Mouse (Mus musculus): ENCODE results near the gene Mrps18c. TPM values are rescaled to one million over a fixed set of nuclear protein-coding genes. Genes with fewer than 3 reads are reported as not detected.
A peak's percentile ranks its signal among the peaks of the same experiment; 100 is the strongest.

The Mrps18c gene
- polyA plus RNA-seq, 1 experiment from 2014 or later = 204 TPM

GRCm38 (mm10) chr5:100779002-100779401, 19.4 kb upstream of the Mrps18c start:
- Histone ChIP-seq H3K36me3 (peaks cover 76% of the 10 kb centered on the region), H3K27ac (no peak overlapping the region), H3K4me2 (no peak overlapping the region), H3K9ac (replicated peaks) (no peak overlapping the region), H3K9me3 (no peaks in the 10 kb centered on the region), H3K27me3 (no peaks in the 10 kb centered on the region), H3K4me3 (replicated peaks) (no peak overlapping the region), H3K4me1 (replicated peaks) (no peaks in the 10 kb centered on the region)
- WGBS = 92% methylated on average over 13 of the region's 13 CpGs
- no peak for ATAC-seq (ENCODE audit: insufficient number of reproducible peaks, insufficient read depth, low FRiP score, low TSS enrichment, low read depth)

GRCm38 (mm10) chr5:100787527-100787926, 10.9 kb upstream of the Mrps18c start:
- WGBS = 86% methylated on average over 9 of the region's 9 CpGs
- peaks cover 80% of the 10 kb centered on the region for H3K36me3 ChIP-seq
- no peaks in the 10 kb centered on the region for H3K9me3 ChIP-seq
- H3K27ac ChIP-seq = no peak overlapping the region
- no peak for ATAC-seq (ENCODE audit: insufficient number of reproducible peaks, insufficient read depth, low FRiP score, low TSS enrichment, low read depth)
- no peaks in the 10 kb centered on the region for H3K27me3 ChIP-seq
- no peak overlapping the region for H3K4me2 ChIP-seq
- H3K9ac ChIP-seq (replicated peaks) = no peak overlapping the region
- no peaks in the 10 kb centered on the region for H3K4me1 ChIP-seq (replicated peaks)
- no peak overlapping the region for H3K4me3 ChIP-seq (replicated peaks)

GRCm38 (mm10) chr5:100792261-100792660, 6.2 kb upstream of the Mrps18c start:
- Histone ChIP-seq H3K27ac (no peak overlapping the region), H3K9ac (replicated peaks) (no peak overlapping the region), H3K4me2 (no peak overlapping the region), H3K9me3 (no peaks in the 10 kb centered on the region), H3K36me3 (peaks cover 82% of the 10 kb centered on the region), H3K4me1 (replicated peaks) (peaks cover 2% of the 10 kb centered on the region; the same call in 1 of the 2 replicates), H3K4me3 (replicated peaks) (no peak overlapping the region), H3K27me3 (no peaks in the 10 kb centered on the region)
- WGBS = 87% methylated on average over 7 of the region's 7 CpGs
- ATAC-seq (ENCODE audit: insufficient number of reproducible peaks, insufficient read depth, low FRiP score, low TSS enrichment, low read depth) = no peak

- Histone ChIP-seq H3K9ac (replicated peaks) (no peak overlapping the region), H3K4me1 (replicated peaks) (peaks cover 6% of the 10 kb centered on the region; the same call in 1 of the 2 replicates), H3K9me3 (no peaks in the 10 kb centered on the region), H3K4me2 (no peak overlapping the region), H3K4me3 (replicated peaks) (no peak overlapping the region), H3K36me3 (peaks cover 66% of the 10 kb centered on the region), H3K27me3 (no peaks in the 10 kb centered on the region), H3K27ac (no peak overlapping the region)
- WGBS = 82% methylated on average over 5 of the region's 5 CpGs
- no peak for ATAC-seq (ENCODE audit: insufficient number of reproducible peaks, insufficient read depth, low FRiP score, low TSS enrichment, low read depth)
Observed at GRCm38 (mm10) chr5:100794084-100794483, 4.3 kb upstream of the Mrps18c start.

- Histone ChIP-seq H3K9ac (replicated peaks) (no peak overlapping the region), H3K4me2 (no peak overlapping the region), H3K36me3 (peaks cover 23% of the 10 kb centered on the region), H3K27me3 (no peaks in the 10 kb centered on the region), H3K9me3 (no peaks in the 10 kb centered on the region), H3K4me3 (replicated peaks) (no peak overlapping the region), H3K27ac (no peak overlapping the region), H3K4me1 (replicated peaks) (peaks cover 5% of the 10 kb centered on the region)
- WGBS = 84% methylated on average over 4 of the region's 4 CpGs
- ATAC-seq (ENCODE audit: insufficient number of reproducible peaks, insufficient read depth, low FRiP score, low TSS enrichment, low read depth) = no peak
Observed at GRCm38 (mm10) chr5:100818341-100818740, 19.9 kb downstream of the Mrps18c start.

GRCm38 (mm10) chr5:100819568-100820480, 21.4 kb downstream of the Mrps18c start:
- peaks cover 11% of the 10 kb centered on the region; the same call in 1 of the 2 replicates for H3K36me3 ChIP-seq
- H3K9ac ChIP-seq (replicated peaks) = peak overlapping the region; percentile 98
- H3K27me3 ChIP-seq = no peaks in the 10 kb centered on the region
- H3K4me3 ChIP-seq (replicated peaks) = peak overlapping the region; percentile 71
- peak overlapping the region; percentile 67 for H3K4me2 ChIP-seq
- peak overlapping the region; percentile 93 for H3K27ac ChIP-seq
- ATAC-seq (ENCODE audit: insufficient number of reproducible peaks, insufficient read depth, low FRiP score, low TSS enrichment, low read depth) = no peak
- H3K9me3 ChIP-seq = no peaks in the 10 kb centered on the region
- WGBS = 32% methylated on average over 16 of the region's 16 CpGs
- H3K4me1 ChIP-seq (replicated peaks) = peaks cover 5% of the 10 kb centered on the region

GRCm38 (mm10) chr5:100820483-100821184, 22.2 kb downstream of the Mrps18c start, which contains the start of gene Abraxas1:
TSS of gene Abraxas1 (minus strand) at chr5:100820965.
- peak; percentile 86 for ATAC-seq (ENCODE audit: insufficient number of reproducible peaks, insufficient read depth, low FRiP score, low TSS enrichment, low read depth)
- H3K27ac ChIP-seq = peak within 1 kb of the TSS; percentile 93
- H3K4me1 ChIP-seq (replicated peaks) = peaks cover 5% of the 10 kb centered on the region
- H3K9ac ChIP-seq (replicated peaks) = peak within 1 kb of the TSS; percentile 98
- peaks cover 8% of the 10 kb centered on the region; the same call in 1 of the 2 replicates for H3K36me3 ChIP-seq
- peak within 1 kb of the TSS; percentile 67 for H3K4me2 ChIP-seq
- H3K9me3 ChIP-seq = no peaks in the 10 kb centered on the region
- H3K4me3 ChIP-seq (replicated peaks) = peak within 1 kb of the TSS; percentile 71
- H3K27me3 ChIP-seq = no peaks in the 10 kb centered on the region
- under 1% methylated on average over 63 of the region's 63 CpGs for WGBS

GRCm38 (mm10) chr5:100821375-100821774, 22.9 kb downstream of the Mrps18c start:
- no peak overlapping the region for H3K4me3 ChIP-seq (replicated peaks)
- ATAC-seq (ENCODE audit: insufficient number of reproducible peaks, insufficient read depth, low FRiP score, low TSS enrichment, low read depth) = no peak

GRCm38 (mm10) chr5:100822826-100823225, 24.4 kb downstream of the Mrps18c start:
- H3K9ac ChIP-seq (replicated peaks) = no peak overlapping the region
- no peak overlapping the region for H3K4me3 ChIP-seq (replicated peaks)
- ATAC-seq (ENCODE audit: insufficient number of reproducible peaks, insufficient read depth, low FRiP score, low TSS enrichment, low read depth) = no peak
- no peak overlapping the region for H3K27ac ChIP-seq
- no peaks in the 10 kb centered on the region for H3K36me3 ChIP-seq
- no peak overlapping the region for H3K4me2 ChIP-seq
- no peaks in the 10 kb centered on the region for H3K27me3 ChIP-seq
- H3K9me3 ChIP-seq = no peaks in the 10 kb centered on the region
- 64% methylated on average over 7 of the region's 7 CpGs for WGBS
- peaks cover 5% of the 10 kb centered on the region for H3K4me1 ChIP-seq (replicated peaks)

More at GRCm38 (mm10) chr5:100821375-100821774, 22.9 kb downstream of the Mrps18c start:
- H3K27me3 ChIP-seq = no peaks in the 10 kb centered on the region
- no peak overlapping the region for H3K9ac ChIP-seq (replicated peaks)
- peak overlapping the region; percentile 67 for H3K4me2 ChIP-seq
- peaks cover 5% of the 10 kb centered on the region for H3K4me1 ChIP-seq (replicated peaks)
- no peak overlapping the region for H3K27ac ChIP-seq
- H3K9me3 ChIP-seq = no peaks in the 10 kb centered on the region
- whole genome bisulfite sequencing = 82% methylated on average over 8 of the region's 8 CpGs
- peaks cover under 1% of the 10 kb centered on the region; the same call in 1 of the 2 replicates for H3K36me3 ChIP-seq

- H3K36me3 ChIP-seq = no peaks in the 10 kb centered on the region
- no peak overlapping the region for H3K4me2 ChIP-seq
- 21% methylated on average over 2 of the region's 2 CpGs for WGBS
- ATAC-seq (ENCODE audit: insufficient number of reproducible peaks, insufficient read depth, low FRiP score, low TSS enrichment, low read depth) = no peak
- no peaks in the 10 kb centered on the region for H3K27me3 ChIP-seq
- H3K27ac ChIP-seq = no peak overlapping the region
- no peaks in the 10 kb centered on the region for H3K4me1 ChIP-seq (replicated peaks)
- no peak overlapping the region for H3K4me3 ChIP-seq (replicated peaks)
- H3K9ac ChIP-seq (replicated peaks) = no peak overlapping the region
- no peaks in the 10 kb centered on the region for H3K9me3 ChIP-seq
Observed at GRCm38 (mm10) chr5:100825975-100826374, 27.5 kb downstream of the Mrps18c start.

GRCm38 (mm10) chr5:100826531-100826930, 28.1 kb downstream of the Mrps18c start:
- WGBS = 59% methylated on average over 7 of the region's 7 CpGs
- Histone ChIP-seq H3K27me3 (no peaks in the 10 kb centered on the region), H3K27ac (no peak overlapping the region), H3K4me1 (replicated peaks) (no peaks in the 10 kb centered on the region), H3K4me2 (no peak overlapping the region), H3K36me3 (no peaks in the 10 kb centered on the region), H3K4me3 (replicated peaks) (no peak overlapping the region), H3K9ac (replicated peaks) (no peak overlapping the region), H3K9me3 (no peaks in the 10 kb centered on the region)
- no peak for ATAC-seq (ENCODE audit: insufficient number of reproducible peaks, insufficient read depth, low FRiP score, low TSS enrichment, low read depth)

All from limb, embryonic 12.5 days (tissue).